Mouse (Mus musculus): Measurements from ENCODE around the gene Gm29797.

Gene Gm29797

GRCm38 (mm10) chr2:181656734-181657133 is at the start of gene Gm29797:
Gene Gm29797, plus strand, starts transcription at chr2:181657034.
- DNase-seq = no peak

- no peak for DNase-seq
Observed at GRCm38 (mm10) chr2:181618761-181619495, 37.9 kb upstream of the Gm29797 start.

- peak; percentile 27 for DNase-seq
Observed at GRCm38 (mm10) chr2:181623401-181623800, 33.4 kb upstream of the Gm29797 start.

- no peak for DNase-seq
Observed at GRCm38 (mm10) chr2:181628471-181628870, 28.4 kb upstream of the Gm29797 start.

GRCm38 (mm10) chr2:181632624-181633023 is 24.2 kb upstream of the Gm29797 start:
- no peak for DNase-seq

- DNase-seq = no peak
Observed at GRCm38 (mm10) chr2:181635865-181636264, 21.0 kb upstream of the Gm29797 start.

GRCm38 (mm10) chr2:181644361-181644760 is 12.5 kb upstream of the Gm29797 start:
- DNase-seq = peak; percentile 54

- DNase-seq = no peak
Observed at GRCm38 (mm10) chr2:181645666-181646065, 11.2 kb upstream of the Gm29797 start.

GRCm38 (mm10) chr2:181646626-181647472 is 10.0 kb upstream of the Gm29797 start:
- DNase-seq = no peak

GRCm38 (mm10) chr2:181648926-181649325 is 7.9 kb upstream of the Gm29797 start:
- DNase-seq = no peak

GRCm38 (mm10) chr2:181653065-181653464 is 3.8 kb upstream of the Gm29797 start:
- no peak for DNase-seq

- no peak for DNase-seq
Observed at GRCm38 (mm10) chr2:181653523-181653922, 3.3 kb upstream of the Gm29797 start.

GRCm38 (mm10) chr2:181657441-181657840 is 607 bp downstream of the Gm29797 start:
- no peak for DNase-seq

GRCm38 (mm10) chr2:181658528-181658927 is 1.7 kb downstream of the Gm29797 start:
- DNase-seq = no peak

- DNase-seq = peak; percentile 70
Observed at GRCm38 (mm10) chr2:181658930-181659555, 2.2 kb downstream of the Gm29797 start.

GRCm38 (mm10) chr2:181659609-181660055 is 2.8 kb downstream of the Gm29797 start:
- DNase-seq = peak; percentile 93

GRCm38 (mm10) chr2:181662620-181663297 is 5.9 kb downstream of the Gm29797 start:
- peak; percentile 64 for DNase-seq

GRCm38 (mm10) chr2:181663298-181663630 is 6.4 kb downstream of the Gm29797 start:
- peak; percentile 67 for DNase-seq

GRCm38 (mm10) chr2:181670285-181670912 is 13.6 kb downstream of the Gm29797 start:
- DNase-seq = no peak

- DNase-seq = no peak
Observed at GRCm38 (mm10) chr2:181670913-181671311, 14.1 kb downstream of the Gm29797 start.

GRCm38 (mm10) chr2:181671326-181671725 is 14.5 kb downstream of the Gm29797 start, which contains the start of gene Sox18:
Gene Sox18, minus strand, starts transcription at chr2:181671640.
- DNase-seq = peak; percentile 62

GRCm38 (mm10) chr2:181671984-181672383 is 15.2 kb downstream of the Gm29797 start:
- no peak for DNase-seq

All from kidney, adult 9 months (tissue).